Comparison of ENCODE assay signal across 8 mouse cellular contexts in genomic region chr10:67535256-67535655, GRCm38 (mm10). TPM values are rescaled to one million over a fixed set of nuclear protein-coding genes. Genes with fewer than 3 reads are reported as not detected.
DNase-seq lines count a peak whose midpoint lies in the region; ATAC-seq and TF ChIP-seq lines count a peak whose summit lies in the region.

TSS of gene Egr2 (plus strand) at chr10:67535475.

- no peak within 1 kb of the TSS for H3K27ac ChIP-seq in kidney, embryonic 15.5 days
- no peak within 1 kb of the TSS for H3K27ac ChIP-seq in ES-E14 (ENCODE audit: insufficient read depth, low read depth, low read length, poor library complexity, severe bottlenecking)
- peak within 1 kb of the TSS; percentile 19; the same call in 1 of the 2 replicates for H3K27ac ChIP-seq in embryonic facial prominence, embryonic 10.5 days (replicated peaks)
- H3K27ac ChIP-seq in liver, embryonic 12.5 days = no peak within 1 kb of the TSS
- no peak within 1 kb of the TSS for H3K27ac ChIP-seq in neural tube, embryonic 15.5 days (replicated peaks)

- H3K9ac ChIP-seq in kidney, embryonic 15.5 days = peak within 1 kb of the TSS; percentile 30; the same call in 1 of the 2 replicates
- H3K9ac ChIP-seq in ES-E14 (ENCODE audit: insufficient read depth, low read depth, low read length, poor library complexity, severe bottlenecking) = no peak within 1 kb of the TSS; the same call in 1 of the 2 replicates
- H3K9ac ChIP-seq in liver, embryonic 12.5 days = no peak within 1 kb of the TSS
- H3K9ac ChIP-seq in neural tube, embryonic 15.5 days (replicated peaks) = 0 out of 2 replicates have a peak within 1 kb of the TSS, but pooled peaks have one; percentile 28

- peak within 1 kb of the TSS; percentile 98 for H3K4me2 ChIP-seq in kidney, embryonic 15.5 days
- peak within 1 kb of the TSS; percentile 94 for H3K4me2 ChIP-seq in liver, embryonic 12.5 days
- peak within 1 kb of the TSS; percentile 96 for H3K4me2 ChIP-seq in neural tube, embryonic 15.5 days

- ATAC-seq in kidney, embryonic 15.5 days (replicated peaks; ENCODE audit: low FRiP score) = no peak
- ATAC-seq in liver, embryonic 12.5 days = no peak
- no peak for ATAC-seq in neural tube, embryonic 15.5 days (ENCODE audit: low FRiP score)

- no peaks in the 10 kb centered on the region for H3K36me3 ChIP-seq in kidney, embryonic 15.5 days
- no peaks in the 10 kb centered on the region for H3K36me3 ChIP-seq in ES-E14 (ENCODE audit: control insufficient read depth, insufficient read depth, low read length, poor library complexity, severe bottlenecking)
- H3K36me3 ChIP-seq in embryonic facial prominence, embryonic 10.5 days (replicated peaks) = no peaks in the 10 kb centered on the region
- H3K36me3 ChIP-seq in liver, embryonic 12.5 days = no peaks in the 10 kb centered on the region
- H3K36me3 ChIP-seq in neural tube, embryonic 15.5 days = no peaks in the 10 kb centered on the region

- DNase-seq in kidney, adult 8-10 months = no peak
- no peak for DNase-seq in ES-E14 (ENCODE audit: low read depth, low spot score)
- peak; percentile 47 for DNase-seq in embryonic facial prominence, embryonic 10.5 days (ENCODE audit: low spot score)
- peak; percentile 27 to 29 for DNase-seq in heart, postnatal 10 days
- no peak for DNase-seq in urinary bladder, postnatal 10 days (ENCODE audit: low spot score)

- under 1% methylated on average over 37 of the region's 37 CpGs for WGBS in kidney, embryonic 15.5 days
- under 1% methylated on average over 37 of the region's 37 CpGs for WGBS in embryonic facial prominence, embryonic 10.5 days
- 2% methylated on average over 35 of the region's 37 CpGs for WGBS in liver, embryonic 12.5 days (ENCODE audit: insufficient replicate concordance)
- WGBS in neural tube, embryonic 15.5 days = 1% methylated on average over 33 of the region's 37 CpGs

- peak within 1 kb of the TSS; percentile 65 for H3K4me3 ChIP-seq in kidney, embryonic 15.5 days (replicated peaks)
- H3K4me3 ChIP-seq in ES-E14 (ENCODE audit: insufficient read depth in 1 of 2, low read depth in 1 of 2, low read length in 2 of 2, poor library complexity in 1 of 2, severe bottlenecking in 1 of 2) = peak within 1 kb of the TSS; percentile 73 to 81
- H3K4me3 ChIP-seq in embryonic facial prominence, embryonic 10.5 days = peak within 1 kb of the TSS; percentile 70
- peak within 1 kb of the TSS; percentile 72 for H3K4me3 ChIP-seq in liver, embryonic 12.5 days
- H3K4me3 ChIP-seq in neural tube, embryonic 15.5 days (replicated peaks) = peak within 1 kb of the TSS; percentile 56

- peaks cover 81% of the 10 kb centered on the region for H3K27me3 ChIP-seq in kidney, embryonic 15.5 days
- peaks cover 90% of the 10 kb centered on the region for H3K27me3 ChIP-seq in embryonic facial prominence, embryonic 10.5 days (replicated peaks; ENCODE audit: low read depth, poor library complexity, severe bottlenecking)
- peaks cover 99% of the 10 kb centered on the region for H3K27me3 ChIP-seq in liver, embryonic 12.5 days (replicated peaks)
- H3K27me3 ChIP-seq in neural tube, embryonic 15.5 days (replicated peaks) = peaks cover 83% of the 10 kb centered on the region

- in situ Hi-C loops in ES-E14 (cut with MboI; ENCODE audit: low sequenced_read_pairs in 2 of 2, unreplicated experiment in 2 of 2) = loop anchor here in 1 of 2 experiments (10.0 kb wide), 2 partner anchors 190 to 220 kb away; no protein-coding TSS in a partner anchor

- intact Hi-C loops in heart, postnatal 10 days (cut with DNase I) = loop anchor here (2.0 to 10.0 kb wide), 3 partner anchors 232 to 628 kb away; no protein-coding TSS in a partner anchor

- H3K9me3 ChIP-seq in kidney, embryonic 15.5 days (replicated peaks) = no peaks in the 10 kb centered on the region
- no peaks in the 10 kb centered on the region for H3K9me3 ChIP-seq in ES-E14 (ENCODE audit: control insufficient read depth, insufficient read depth, low read depth, low read length)
- no peaks in the 10 kb centered on the region for H3K9me3 ChIP-seq in embryonic facial prominence, embryonic 10.5 days
- H3K9me3 ChIP-seq in liver, embryonic 12.5 days (replicated peaks) = no peaks in the 10 kb centered on the region
- no peaks in the 10 kb centered on the region for H3K9me3 ChIP-seq in neural tube, embryonic 15.5 days (replicated peaks)

- peaks cover 43% of the 10 kb centered on the region for H3K4me1 ChIP-seq in kidney, embryonic 15.5 days
- peaks cover 0 to 7% of the 10 kb centered on the region in 2 experiments; a peak in 1 of 4 replicates for H3K4me1 ChIP-seq in ES-E14 (ENCODE audit: control insufficient read depth in 2 of 2, insufficient read depth in 2 of 2, low read length in 2 of 2, poor library complexity in 1 of 2)
- H3K4me1 ChIP-seq in embryonic facial prominence, embryonic 10.5 days = peaks cover 42% of the 10 kb centered on the region
- peaks cover 39% of the 10 kb centered on the region for H3K4me1 ChIP-seq in liver, embryonic 12.5 days
- H3K4me1 ChIP-seq in neural tube, embryonic 15.5 days = peaks cover 49% of the 10 kb centered on the region

TF ChIP-seq in ES-E14, 5 proteins besides CTCF, POLR2A, EP300 and RAD21:
- TF ChIP-seq ZNF384 (IDR thresholded peaks at IDR 0.05; ENCODE audit: low read depth, low read length) = no peak
- no peak for TF ChIP-seq HCFC1 (IDR thresholded peaks at IDR 0.05; ENCODE audit: borderline replicate concordance, insufficient read depth, low read length)
- TF ChIP-seq MAFK (IDR thresholded peaks at IDR 0.05; ENCODE audit: insufficient read depth, low read depth, low read length) = no peak
- TF ChIP-seq ZC3H11A (IDR thresholded peaks at IDR 0.05; ENCODE audit: borderline replicate concordance, low read depth, low read length) = no peak
- no peak for TF ChIP-seq CHD2 (IDR thresholded peaks at IDR 0.05; ENCODE audit: low read depth, low read length)

RNA-seq across cellular contexts. Expression of gene Egr2, which starts in this region (rescaled TPM):
- 0.52 and 1.1 TPM in 2 replicates for polyA plus RNA-seq in kidney, embryonic 15.5 days (2015; fragmentation: Nextera tagmentation; extraction: Ambion mirVana)
- total RNA-seq in ES-E14 (2012; rRNA removed) = 0.18 and 0.26 TPM in 2 replicates
- polyA plus RNA-seq in embryonic facial prominence, embryonic 10.5 days (2016; fragmentation: Nextera tagmentation; extraction: Ambion mirVana) = 0.86 and 1.1 TPM in 2 replicates
- under 1 TPM; 0.60 to 0.99 TPM for total RNA-seq in heart, postnatal 10 days (2021)
- 0.11 TPM in 1 of 2 replicates, not detected in the other for polyA plus RNA-seq in liver, embryonic 12.5 days (2016; fragmentation: Nextera tagmentation; extraction: Ambion mirVana)
- polyA plus RNA-seq in neural tube, embryonic 15.5 days (2015; fragmentation: Nextera tagmentation; extraction: Ambion mirVana) = 1.1 and 1.4 TPM in 2 replicates

Comparison
In these comparisons a context has a peak if more than half of its experiments do, and no peak if none do; other contexts are left out.
1. Peak in DNase-seq in heart, postnatal 10 days; RNA of the gene not detected or under 1 TPM.
2. H3K9ac ChIP-seq: peak in kidney, embryonic 15.5 days (single experiment) and neural tube, embryonic 15.5 days (single experiment); none in ES-E14 (single experiment) and liver, embryonic 12.5 days (single experiment).
3. Peak in every context shown above with its lines, with median percentiles within 50 percentile points of each other: H3K4me2 ChIP-seq and H3K4me3 ChIP-seq.